Mouse (Mus musculus) stomach, embryonic 14.5 days (tissue): ENCODE results near the gene Ssr3. TPM values are rescaled to one million over a fixed set of nuclear protein-coding genes. Genes with fewer than 3 reads are reported as not detected.

Experiments
- ATAC-seq: fragments of 200-750 bp; cut with Nextera tagmentation; 2 replicates; pipeline ENCODE4 v1.8.0; 2017; ENCODE audit warnings: low read depth, moderate TSS enrichment; ENCODE audit not compliant: insufficient number of reproducible peaks, insufficient read depth, low FRiP score
- H3K27ac ChIP-seq: fragments of 300-500 bp; sonication (generic); 2 replicates; pipeline ENCODE4 v1.5.1; 2014; ENCODE audit warnings: mild to moderate bottlenecking, low read length, moderate library complexity, mixed read lengths
- H3K27me3 ChIP-seq: fragments of 300-500 bp; sonication (generic); 2 replicates; pipeline ENCODE4 v1.6.1; 2014; ENCODE audit warnings: low read length, control low read depth, mixed read lengths; ENCODE audit not compliant: control insufficient read depth, insufficient read depth
- H3K36me3 ChIP-seq: fragments of 300-500 bp; sonication (generic); 2 replicates; pipeline ENCODE4 v1.6.1; 2014; ENCODE audit warnings: mild to moderate bottlenecking, control low read depth, low read length, moderate library complexity, mixed read lengths; ENCODE audit not compliant: control insufficient read depth, insufficient read depth
- H3K4me1 ChIP-seq: fragments of 300-500 bp; sonication (generic); 2 replicates; pipeline ENCODE4 v1.6.1; 2014; ENCODE audit warnings: low read length, control low read depth, mixed read lengths; ENCODE audit not compliant: control insufficient read depth, insufficient read depth
- H3K4me2 ChIP-seq: fragments of 300-500 bp; sonication (generic); replicated peaks from 2 replicates; pipeline ENCODE4 v1.6.1; 2014; ENCODE audit warnings: low read depth, low read length, control low read depth
- H3K4me3 ChIP-seq: fragments of 300-500 bp; sonication (generic); 2 replicates; pipeline ENCODE4 v1.5.1; 2014; ENCODE audit warnings: low read depth, low read length, control low read depth
- H3K9ac ChIP-seq: fragments of 300-500 bp; sonication (generic); replicated peaks from 2 replicates; pipeline ENCODE4 v1.6.1; 2014; ENCODE audit warnings: low read depth, mild to moderate bottlenecking, control low read depth, low read length, moderate library complexity, mixed read lengths
- H3K9me3 ChIP-seq: fragments of 300-500 bp; sonication (generic); 2 replicates; pipeline ENCODE4 v1.6.1; 2016; ENCODE audit warnings: low read depth, low read length, control low read depth; ENCODE audit not compliant: control insufficient read depth
- WGBS: fragments of 180-500 bp; shearing (Covaris S2); extraction: QIAGEN DNeasy Blood & Tissue Kit; methylation state at CpG from one replicate; pipeline ENCODE4 v1.1.7; 2014; 5-methylcytosine and 5-hydroxymethylcytosine counted together
- polyA plus RNA-seq: library from polyadenylated mRNA; unstranded; fragments of >200 nt; fragmentation: Nextera tagmentation; extraction: Ambion mirVana; gene quantifications from 2 replicates; pipeline ENCODE4 v1.2.1, GENCODE M21; 2014

The Ssr3 gene
- polyA plus RNA-seq: 272 and 305 TPM in 2 replicates

- Histone ChIP-seq H3K27me3 (no peaks in the 10 kb centered on the region), H3K9me3 (no peaks in the 10 kb centered on the region), H3K36me3 (peaks cover 23% of the 10 kb centered on the region), H3K9ac (peak within 1 kb of the TSS; percentile 86), H3K4me2 (peak within 1 kb of the TSS; percentile 88), H3K4me1 (peaks cover 6% of the 10 kb centered on the region; the same call in 1 of the 2 replicates), H3K27ac (peak within 1 kb of the TSS; percentile 89), H3K4me3 (peak within 1 kb of the TSS; percentile 89)
- under 1% methylated on average over 36 of the region's 36 CpGs for whole genome bisulfite sequencing
- ATAC-seq: peak; percentile 99
Observed at GRCm38 (mm10) chr3:65392421-65392817, at the start of gene Ssr3. Gene Ssr3, minus strand, starts transcription at chr3:65392623.

DNA sequence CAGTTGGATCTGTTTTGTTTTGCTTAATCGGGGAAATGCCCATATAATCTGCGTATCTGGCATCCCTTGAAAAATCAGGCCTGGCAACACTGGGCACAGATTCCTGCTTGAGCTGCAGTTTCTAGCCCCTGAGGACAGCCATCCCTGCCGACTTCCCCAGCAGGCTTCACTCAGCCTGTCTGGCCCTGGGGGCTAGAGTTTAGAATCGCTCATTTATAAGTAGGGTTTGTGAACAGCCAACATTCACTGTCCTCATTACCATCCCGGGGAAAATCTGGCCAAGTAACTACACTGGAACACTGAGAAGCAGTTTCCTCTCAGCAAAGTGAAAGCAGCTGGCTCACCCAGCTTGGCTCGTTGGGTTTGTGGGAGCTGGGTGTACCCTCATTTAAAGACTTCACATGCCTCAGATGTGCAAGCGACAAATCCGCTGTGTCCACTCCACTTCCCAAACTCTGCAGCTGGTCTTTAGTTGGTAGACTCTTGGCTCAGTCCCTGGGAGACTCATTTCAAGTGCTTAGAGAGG, 49.2 kb upstream of the Ssr3 start:
- Histone ChIP-seq H3K4me1 (peaks cover 11% of the 10 kb centered on the region), H3K36me3 (no peaks in the 10 kb centered on the region), H3K27me3 (no peaks in the 10 kb centered on the region), H3K9me3 (no peaks in the 10 kb centered on the region), H3K4me3 (no peak overlapping the region), H3K9ac (no peak overlapping the region), H3K27ac (peak overlapping the region; percentile 48; the same call in 1 of the 2 replicates), H3K4me2 (no peak overlapping the region)
- WGBS: 54% methylated on average over 8 of the region's 8 CpGs
- ATAC-seq: no peak

- 72% methylated on average over 7 of the region's 7 CpGs for whole genome bisulfite sequencing
- Histone ChIP-seq H3K27me3 (no peaks in the 10 kb centered on the region), H3K4me1 (peaks cover 11% of the 10 kb centered on the region), H3K36me3 (no peaks in the 10 kb centered on the region), H3K9ac (no peak overlapping the region), H3K4me2 (no peak overlapping the region), H3K4me3 (no peak overlapping the region), H3K27ac (no peak overlapping the region), H3K9me3 (no peaks in the 10 kb centered on the region)
- ATAC-seq: no peak
Observed at GRCm38 (mm10) chr3:65438511-65439228, 46.2 kb upstream of the Ssr3 start.

DNA sequence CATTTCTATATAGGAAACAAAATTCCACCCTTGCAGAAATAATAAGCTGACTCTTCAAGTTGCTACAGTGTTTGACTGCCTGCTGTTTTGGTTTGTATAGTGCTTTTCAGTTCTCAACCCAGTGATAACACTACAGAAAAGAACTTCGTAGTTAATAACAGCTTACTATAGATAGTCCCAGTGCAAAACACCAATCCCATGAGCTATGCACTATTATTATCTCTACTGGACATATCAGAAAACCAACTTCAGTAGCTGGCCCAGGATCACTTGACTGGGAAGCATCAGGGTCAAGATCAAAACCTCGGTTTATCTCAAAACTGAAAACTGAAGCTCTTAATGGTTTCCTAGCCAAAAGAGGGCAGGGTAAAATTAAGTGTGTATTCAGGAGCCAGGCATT, 43.4 kb upstream of the Ssr3 start:
- no peak for ATAC-seq
- WGBS: 76% methylated on average over 2 of the region's 2 CpGs
- H3K4me1 ChIP-seq: 0 out of 2 replicates have a peak, but pooled peaks cover 2% of the 10 kb centered on the region
- H3K27ac ChIP-seq: no peak overlapping the region
- H3K9ac ChIP-seq: no peak overlapping the region
- no peaks in the 10 kb centered on the region for H3K27me3 ChIP-seq
- no peaks in the 10 kb centered on the region for H3K36me3 ChIP-seq
- no peaks in the 10 kb centered on the region for H3K9me3 ChIP-seq
- H3K4me3 ChIP-seq: no peak overlapping the region
- no peak overlapping the region for H3K4me2 ChIP-seq

DNA sequence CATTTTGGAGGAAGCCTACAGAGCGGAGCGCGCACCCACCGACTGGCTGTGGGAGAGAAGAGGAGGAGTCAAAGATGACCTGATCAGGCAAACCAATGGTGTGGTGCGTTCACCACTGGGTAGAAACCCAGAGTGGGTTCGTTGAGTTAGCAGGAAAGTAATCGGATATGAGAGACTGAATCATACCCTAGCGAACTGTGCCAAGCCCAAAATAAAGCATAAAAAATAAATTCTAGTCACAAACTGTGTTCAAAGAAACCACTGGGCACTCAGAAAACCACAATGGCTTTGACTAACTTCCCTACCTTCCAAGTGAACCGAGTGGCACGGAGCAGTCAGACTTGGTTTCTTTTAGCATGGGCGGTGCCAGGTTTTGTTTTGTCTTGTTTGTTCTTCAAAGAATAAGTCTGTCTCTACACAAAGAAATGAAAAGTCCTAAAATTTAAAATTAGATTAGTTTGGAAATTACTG, 42.7 kb upstream of the Ssr3 start:
- no peaks in the 10 kb centered on the region for H3K27me3 ChIP-seq
- no peak for ATAC-seq
- 90% methylated on average over 11 of the region's 11 CpGs for WGBS

GRCm38 (mm10) chr3:65432236-65432635, 39.8 kb upstream of the Ssr3 start:
- no peaks in the 10 kb centered on the region for H3K9me3 ChIP-seq
- no peak overlapping the region for H3K4me2 ChIP-seq
- H3K27me3 ChIP-seq: no peaks in the 10 kb centered on the region
- no peak overlapping the region for H3K9ac ChIP-seq
- ATAC-seq: no peak
- H3K36me3 ChIP-seq: no peaks in the 10 kb centered on the region
- WGBS: 88% methylated on average over 5 of the region's 5 CpGs
- no peak overlapping the region for H3K27ac ChIP-seq
- no peak overlapping the region for H3K4me3 ChIP-seq
- H3K4me1 ChIP-seq: no peaks in the 10 kb centered on the region

More for the DNA sequence above, 42.7 kb upstream of the Ssr3 start:
- Histone ChIP-seq H3K36me3 (no peaks in the 10 kb centered on the region), H3K27ac (no peak overlapping the region), H3K9ac (no peak overlapping the region), H3K4me3 (no peak overlapping the region), H3K9me3 (no peaks in the 10 kb centered on the region), H3K4me2 (no peak overlapping the region), H3K4me1 (0 out of 2 replicates have a peak, but pooled peaks cover 2% of the 10 kb centered on the region)

DNA sequence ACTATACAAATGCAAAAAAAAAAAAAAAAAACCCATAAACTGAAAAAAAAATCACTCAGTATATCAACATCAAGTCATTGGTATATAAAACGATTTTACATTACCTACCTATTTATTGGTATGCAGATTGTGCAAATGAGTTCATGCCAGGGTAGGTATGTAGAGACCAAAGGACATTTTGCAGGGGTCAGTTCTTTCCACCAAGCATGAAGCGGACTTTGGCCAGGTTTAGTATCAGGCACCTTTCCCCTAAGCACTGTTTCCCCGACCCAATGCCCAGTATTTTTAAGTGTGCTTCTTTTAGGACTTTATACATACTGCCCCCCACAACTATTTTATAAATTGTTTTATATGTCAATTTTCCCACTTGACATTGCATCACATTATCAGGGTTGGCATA, 27.3 kb upstream of the Ssr3 start:
- H3K27me3 ChIP-seq: no peaks in the 10 kb centered on the region
- no peaks in the 10 kb centered on the region for H3K36me3 ChIP-seq
- no peak for ATAC-seq
- no peak overlapping the region for H3K9ac ChIP-seq
- H3K9me3 ChIP-seq: no peaks in the 10 kb centered on the region
- WGBS: 89% methylated on average over 3 of the region's 3 CpGs
- no peak overlapping the region for H3K4me3 ChIP-seq
- H3K4me1 ChIP-seq: no peaks in the 10 kb centered on the region
- H3K27ac ChIP-seq: no peak overlapping the region
- H3K4me2 ChIP-seq: no peak overlapping the region

GRCm38 (mm10) chr3:65417913-65418594, 25.6 kb upstream of the Ssr3 start:
- Histone ChIP-seq H3K27me3 (no peaks in the 10 kb centered on the region), H3K4me2 (no peak overlapping the region), H3K9ac (no peak overlapping the region), H3K27ac (no peak overlapping the region), H3K4me3 (no peak overlapping the region), H3K4me1 (no peaks in the 10 kb centered on the region), H3K9me3 (no peaks in the 10 kb centered on the region), H3K36me3 (no peaks in the 10 kb centered on the region)
- ATAC-seq: no peak
- 52% methylated on average over 5 of the region's 5 CpGs for WGBS
